Mouse (Mus musculus) testis, adult 2 months (tissue): ENCODE measurements around the gene Clcn6.

Source experiments
- CTCF ChIP-seq: fragments of 200-500 bp; IDR thresholded peaks from 2 replicates; pipeline ENCODE4 v1.5.1; 2012; ENCODE audit warnings: low read depth, mild to moderate bottlenecking, inconsistent platforms, low read length, moderate library complexity; ENCODE audit not compliant: control insufficient read depth, insufficient read depth, insufficient replicate concordance
- POLR2A ChIP-seq: fragments of 200-500 bp; IDR thresholded peaks from 2 replicates; pipeline ENCODE4 v1.6.1; 2012; ENCODE audit warnings: low read depth, mild to moderate bottlenecking, inconsistent platforms, low read length, moderate library complexity; ENCODE audit not compliant: control insufficient read depth

- TF ChIP-seq POLR2A (no peak), CTCF (no peak)
Observed at GRCm38 (mm10) chr4:148075881-148076280, 37.3 kb upstream of the Clcn6 start.
